Mouse (Mus musculus): ENCODE results near the gene Lrmda. TPM values are rescaled to one million over a fixed set of nuclear protein-coding genes. Genes with fewer than 3 reads are reported as not detected.

Lrmda gene
- polyA plus RNA-seq, 1 experiment = 0.14 TPM

- DNase-seq (ENCODE audit: extremely low spot score in 1 of 2, low spot score in 1 of 2) = no peak
These were observed 274.9 kb downstream of the Lrmda start for GRCm38 (mm10) chr14:22294371-22294770.

GRCm38 (mm10) chr14:22296655-22297239 is 277.2 kb downstream of the Lrmda start:
- no peak for DNase-seq (ENCODE audit: extremely low spot score in 1 of 2, low spot score in 1 of 2)

- no peak for DNase-seq (ENCODE audit: extremely low spot score in 1 of 2, low spot score in 1 of 2)
These were observed 287.2 kb downstream of the Lrmda start for GRCm38 (mm10) chr14:22306759-22307158.

- no peak for DNase-seq (ENCODE audit: extremely low spot score in 1 of 2, low spot score in 1 of 2)
These were observed 288.5 kb downstream of the Lrmda start for GRCm38 (mm10) chr14:22308059-22308458.

- no peak for DNase-seq (ENCODE audit: extremely low spot score in 1 of 2, low spot score in 1 of 2)
These were observed 303.5 kb downstream of the Lrmda start for GRCm38 (mm10) chr14:22323058-22323457.

- no peak for DNase-seq (ENCODE audit: extremely low spot score in 1 of 2, low spot score in 1 of 2)
These were observed 304.2 kb downstream of the Lrmda start for GRCm38 (mm10) chr14:22323530-22324292.

GRCm38 (mm10) chr14:22326218-22326964 is 306.9 kb downstream of the Lrmda start:
- DNase-seq (ENCODE audit: extremely low spot score in 1 of 2, low spot score in 1 of 2) = no peak

GRCm38 (mm10) chr14:22329191-22329590 is 309.7 kb downstream of the Lrmda start:
- no peak for DNase-seq (ENCODE audit: extremely low spot score in 1 of 2, low spot score in 1 of 2)

- no peak for DNase-seq (ENCODE audit: extremely low spot score in 1 of 2, low spot score in 1 of 2)
These were observed 315.7 kb downstream of the Lrmda start for GRCm38 (mm10) chr14:22335101-22335820.

- DNase-seq (ENCODE audit: extremely low spot score in 1 of 2, low spot score in 1 of 2) = peak; percentile 46 to 66
These were observed 319.7 kb downstream of the Lrmda start for GRCm38 (mm10) chr14:22339176-22339575.

- no peak for DNase-seq (ENCODE audit: extremely low spot score in 1 of 2, low spot score in 1 of 2)
These were observed 323.8 kb downstream of the Lrmda start for GRCm38 (mm10) chr14:22343357-22343756.

GRCm38 (mm10) chr14:22345248-22345647 is 325.7 kb downstream of the Lrmda start:
- DNase-seq (ENCODE audit: extremely low spot score in 1 of 2, low spot score in 1 of 2) = no peak

- no peak for DNase-seq (ENCODE audit: extremely low spot score in 1 of 2, low spot score in 1 of 2)
These were observed 334.1 kb downstream of the Lrmda start for GRCm38 (mm10) chr14:22353626-22354025.

GRCm38 (mm10) chr14:22354769-22355574 is 335.5 kb downstream of the Lrmda start:
- no peak for DNase-seq (ENCODE audit: extremely low spot score in 1 of 2, low spot score in 1 of 2)

GRCm38 (mm10) chr14:22357991-22358503 is 338.5 kb downstream of the Lrmda start:
- DNase-seq (ENCODE audit: extremely low spot score in 1 of 2, low spot score in 1 of 2) = no peak

- peak; percentile 35 to 68 for DNase-seq (ENCODE audit: extremely low spot score in 1 of 2, low spot score in 1 of 2)
These were observed 344.7 kb downstream of the Lrmda start for GRCm38 (mm10) chr14:22364010-22364748.

- DNase-seq (ENCODE audit: extremely low spot score in 1 of 2, low spot score in 1 of 2) = no peak
These were observed 345.4 kb downstream of the Lrmda start for GRCm38 (mm10) chr14:22364771-22365355.

GRCm38 (mm10) chr14:22367615-22368014 is 348.1 kb downstream of the Lrmda start:
- DNase-seq (ENCODE audit: extremely low spot score in 1 of 2, low spot score in 1 of 2) = no peak

GRCm38 (mm10) chr14:22371136-22371535 is 351.6 kb downstream of the Lrmda start:
- DNase-seq (ENCODE audit: extremely low spot score in 1 of 2, low spot score in 1 of 2) = no peak

All from frontal cortex, adult 2 months (tissue).